Mouse (Mus musculus) c-Kit-positive CD71-negative TER-119-negative erythroid progenitor cells, embryonic 14.5 days (primary cell): ENCODE measurements around the gene Taf1b.

Source experiments
- DNase-seq: peaks from one replicate; pipeline ENCODE4 v3.0.0-alpha.2; 2013; ENCODE audit warnings: low read depth

Taf1b gene

GRCm38 (mm10) chr12:24552531-24552930 is 54.4 kb downstream of the Taf1b start:
- DNase-seq: no peak

- DNase-seq: no peak
Measured at GRCm38 (mm10) chr12:24555976-24556375, 57.8 kb downstream of the Taf1b start.

DNA sequence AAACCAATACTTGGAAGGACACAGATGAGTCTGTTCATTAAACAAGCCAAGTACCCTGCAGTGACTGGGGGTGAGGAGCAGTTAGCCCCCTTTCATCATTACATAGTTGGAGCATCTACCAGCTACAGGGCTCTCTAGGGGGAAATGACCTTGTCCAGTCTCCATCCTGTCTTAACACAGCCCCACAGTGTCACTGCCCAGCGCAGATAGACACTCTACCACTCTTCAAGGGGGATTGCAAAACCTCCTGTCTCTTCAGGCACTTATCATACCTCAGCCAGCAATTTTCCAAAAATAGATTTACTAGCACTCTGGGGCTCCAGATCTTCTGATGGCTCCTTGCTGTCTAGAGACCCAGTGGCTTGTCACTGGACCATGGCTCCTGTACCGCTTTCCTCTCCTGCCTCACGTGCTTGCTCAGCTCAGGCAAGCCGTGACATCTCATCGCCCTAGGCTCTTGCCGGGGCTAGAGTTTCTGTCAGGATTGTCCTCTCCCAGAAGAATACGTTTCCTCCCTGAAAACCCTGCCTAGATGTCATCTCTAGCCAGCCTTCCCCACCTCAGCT is 65.3 kb downstream of the Taf1b start:
- no peak for DNase-seq

DNA sequence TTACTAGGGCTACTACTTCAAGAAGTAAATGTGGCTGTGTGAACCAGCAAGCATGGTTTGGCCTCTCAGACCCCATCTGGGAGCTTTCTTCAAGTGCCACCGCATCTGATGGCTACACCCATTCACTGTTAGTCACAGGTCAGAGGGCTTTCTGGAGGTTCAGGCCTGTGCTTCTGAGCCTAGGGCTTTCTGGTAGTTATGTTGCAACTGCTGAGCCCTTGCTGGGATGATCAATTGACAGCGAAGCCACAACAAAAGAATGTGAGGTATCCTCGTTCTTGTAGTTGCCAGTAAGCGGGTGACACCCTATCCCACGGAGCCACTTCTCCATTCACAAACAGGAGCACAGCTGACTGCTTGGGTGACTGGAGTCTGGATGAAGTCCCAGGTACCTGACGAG is 67.2 kb downstream of the Taf1b start:
- no peak for DNase-seq

DNA sequence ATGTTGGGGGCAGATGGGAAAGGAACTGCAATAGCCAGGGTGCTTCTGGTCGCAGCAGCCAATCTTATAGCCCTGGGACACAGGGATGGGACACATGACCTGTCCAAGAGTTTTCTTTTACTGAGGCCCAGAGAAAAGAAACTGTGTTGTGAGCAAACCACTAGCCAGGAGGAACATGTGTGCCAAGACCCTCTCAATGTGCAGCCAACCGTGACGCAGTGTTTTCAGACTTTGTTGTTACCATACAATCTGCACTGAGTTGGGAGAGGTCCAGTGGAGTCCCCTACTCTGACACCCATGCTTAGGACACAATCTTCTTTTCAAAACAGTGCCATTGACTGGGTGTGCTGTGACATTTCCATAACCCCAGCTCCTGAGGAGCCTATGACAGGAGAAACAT is 69.4 kb downstream of the Taf1b start:
- no peak for DNase-seq

- peak; percentile 77 for DNase-seq
Measured at GRCm38 (mm10) chr12:24571523-24572392, 73.6 kb downstream of the Taf1b start, which contains the start of gene Grhl1. Gene Grhl1, plus strand, starts transcription at chr12:24572283.

GRCm38 (mm10) chr12:24572421-24573274 is 74.5 kb downstream of the Taf1b start:
- DNase-seq: no peak

DNA sequence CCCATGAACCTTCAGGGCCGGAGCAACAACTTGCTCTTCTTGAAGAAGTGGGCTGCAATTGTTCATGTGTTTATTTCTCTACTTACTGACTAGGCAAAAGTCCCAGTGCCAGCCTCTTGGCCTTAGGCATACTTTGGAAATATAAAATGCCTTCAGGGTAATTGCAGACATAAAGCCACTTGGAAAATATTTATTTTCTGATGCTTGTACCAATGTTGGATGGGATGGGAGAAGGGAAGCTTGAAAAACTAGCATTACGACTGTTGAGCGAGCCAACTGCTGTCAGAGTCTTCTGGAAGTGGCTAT is 75.1 kb downstream of the Taf1b start:
- DNase-seq: no peak

GRCm38 (mm10) chr12:24574870-24575269 is 76.7 kb downstream of the Taf1b start:
- no peak for DNase-seq

DNA sequence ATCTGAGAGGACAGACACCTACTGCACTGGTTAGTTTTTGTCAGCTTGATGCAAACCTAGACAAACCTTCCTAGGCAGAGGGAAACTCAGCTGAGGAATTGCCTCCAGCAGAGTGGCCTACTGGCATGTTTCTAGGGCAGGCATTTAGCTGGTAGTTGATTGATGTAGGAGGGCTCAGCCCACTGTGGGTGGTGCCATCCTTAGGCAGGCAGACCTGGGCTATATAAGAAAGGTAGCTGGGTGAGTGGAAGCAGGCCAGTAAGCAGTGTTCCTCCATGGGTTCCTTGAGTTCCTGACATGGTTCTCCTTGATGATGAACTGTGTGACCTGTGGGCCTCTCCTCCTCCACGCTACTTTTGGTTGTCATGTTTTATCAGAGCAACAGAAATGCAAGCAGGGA is 82.3 kb downstream of the Taf1b start:
- DNase-seq: no peak

GRCm38 (mm10) chr12:24580996-24581683 is 83.0 kb downstream of the Taf1b start:
- no peak for DNase-seq

- DNase-seq: no peak
Measured at GRCm38 (mm10) chr12:24583653-24584052, 85.5 kb downstream of the Taf1b start.

DNA sequence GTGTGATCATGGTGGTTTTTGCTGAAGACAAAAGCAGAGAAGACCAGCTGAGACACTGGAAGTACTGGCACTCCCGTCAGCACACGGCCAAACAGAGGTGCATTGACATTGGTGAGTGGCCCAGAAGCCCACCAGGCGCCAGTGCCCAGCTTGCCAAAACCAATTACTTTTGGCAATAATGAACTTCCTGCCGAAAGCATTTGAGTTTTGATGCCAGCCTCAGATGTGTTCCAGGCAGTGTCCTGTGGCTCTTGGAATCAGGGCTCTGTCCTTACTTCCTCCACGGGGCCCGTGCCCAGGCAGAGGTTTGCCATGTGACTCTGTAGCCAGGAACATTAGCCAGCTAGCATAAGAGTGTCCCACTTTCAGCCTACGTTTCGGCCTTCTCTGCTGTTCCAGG is 86.7 kb downstream of the Taf1b start:
- DNase-seq: no peak

DNA sequence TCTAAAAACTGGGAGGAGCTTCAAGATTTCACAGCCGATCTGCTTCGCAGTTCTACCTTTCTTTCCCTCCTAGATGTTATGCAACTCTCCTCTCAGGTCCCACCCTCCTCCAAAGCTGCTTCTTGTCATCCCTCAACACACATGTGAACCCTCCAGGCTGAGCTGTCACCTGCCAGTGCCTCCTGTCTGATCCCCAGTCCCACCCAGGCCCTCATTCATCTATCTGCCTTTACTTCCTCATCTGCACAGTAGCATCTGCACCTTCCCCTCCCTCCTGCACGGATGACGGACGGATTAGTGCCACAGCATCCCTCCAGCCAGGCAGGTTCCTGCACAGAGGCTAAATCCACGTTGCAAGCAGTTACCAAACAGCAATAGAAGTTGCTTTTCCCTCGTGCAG is 88.0 kb downstream of the Taf1b start:
- no peak for DNase-seq

- DNase-seq: no peak
Measured at GRCm38 (mm10) chr12:24590371-24590770, 92.2 kb downstream of the Taf1b start.

DNA sequence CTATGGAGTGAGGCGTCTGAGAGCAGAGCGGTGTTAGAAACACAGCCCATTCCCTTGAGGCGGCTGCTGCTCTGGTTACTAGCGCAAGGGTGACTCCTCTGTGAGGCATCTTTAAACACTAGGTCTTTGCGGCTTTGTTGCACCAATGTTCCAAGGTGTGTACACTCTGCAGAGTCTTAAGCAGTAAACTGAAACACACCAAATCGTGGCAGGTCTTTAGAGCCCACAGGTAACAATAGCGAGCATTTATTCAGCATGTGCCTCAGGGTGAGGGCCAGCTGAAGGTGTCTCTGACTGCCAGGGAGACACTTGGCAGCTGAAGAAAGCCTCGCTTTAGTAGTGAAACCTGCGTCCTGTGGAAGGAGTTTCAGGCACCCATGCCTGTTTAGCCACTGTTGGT is 93.9 kb downstream of the Taf1b start:
- no peak for DNase-seq

- peak; percentile 41 for DNase-seq
Measured at GRCm38 (mm10) chr12:24592956-24593672, 95.0 kb downstream of the Taf1b start.

DNA sequence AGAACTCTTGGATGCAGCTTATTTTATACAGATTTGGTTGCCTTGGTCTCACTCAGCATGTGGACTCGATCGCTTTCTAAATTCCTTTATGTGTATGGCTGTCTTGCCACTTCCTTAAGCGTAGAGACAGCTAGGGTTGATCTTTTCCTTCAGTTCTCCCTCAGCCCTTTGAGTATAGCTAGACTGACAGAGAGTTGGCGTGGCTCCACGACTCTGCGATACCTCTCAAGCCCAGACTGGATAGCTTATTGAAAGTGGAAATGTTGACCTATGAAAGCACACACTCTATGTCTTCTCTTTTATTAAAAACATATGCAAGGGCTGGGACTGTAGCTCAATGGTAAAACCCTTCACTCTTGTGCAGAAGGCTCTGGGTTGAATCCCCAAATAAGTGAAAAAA is 99.2 kb downstream of the Taf1b start:
- DNase-seq: no peak

- no peak for DNase-seq
Measured at GRCm38 (mm10) chr12:24599366-24599895, 101.3 kb downstream of the Taf1b start.

DNA sequence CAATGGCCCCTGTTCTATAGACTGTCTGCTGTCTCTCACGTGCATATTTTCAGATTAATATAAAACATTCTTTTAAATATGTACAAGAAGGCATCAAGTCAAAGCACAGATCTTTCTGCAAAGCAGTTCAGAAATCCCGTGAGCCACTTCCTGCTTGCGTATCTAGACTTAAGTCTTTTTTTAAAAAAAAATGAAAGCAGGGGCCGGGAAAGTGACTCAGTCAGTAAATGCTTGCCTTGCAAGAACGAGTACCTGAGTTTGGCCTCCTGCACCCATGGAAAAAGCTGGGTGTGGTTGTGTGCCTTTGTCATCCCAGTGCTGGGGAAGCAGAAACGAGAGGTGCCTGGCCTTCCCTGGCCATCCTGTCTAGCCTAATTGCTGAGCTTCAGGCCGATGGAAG is 101.9 kb downstream of the Taf1b start:
- DNase-seq: no peak

- DNase-seq: peak; percentile 71
Measured at GRCm38 (mm10) chr12:24600806-24601205, 102.6 kb downstream of the Taf1b start.
